Mouse (Mus musculus): ENCODE measurements around the gene Vti1a. TPM values are rescaled to one million over a fixed set of nuclear protein-coding genes. Genes with fewer than 3 reads are reported as not detected.

Gene Vti1a
- polyA plus RNA-seq, 1 experiment from 2014 or later = 17.9 TPM

- H3K27me3 ChIP-seq (replicated peaks; ENCODE audit: insufficient read depth, low read length) = no peaks in the 10 kb centered on the region
- H3K27ac ChIP-seq (ENCODE audit: low read length) = no peak overlapping the region
- H3K4me1 ChIP-seq (ENCODE audit: insufficient read depth, low read depth, low read length) = no peaks in the 10 kb centered on the region
- no peaks in the 10 kb centered on the region for H3K9me3 ChIP-seq (ENCODE audit: low read length)
- ATAC-seq (peak; percentile 78), DNase-seq (ENCODE audit: low spot score) (peak; percentile 19)
- no peak overlapping the region for H3K4me2 ChIP-seq (replicated peaks; ENCODE audit: low read depth, low read length)
- WGBS = 28% methylated on average over 9 of the region's 9 CpGs
- H3K36me3 ChIP-seq (ENCODE audit: insufficient read depth, low read length) = no peaks in the 10 kb centered on the region
- peak; percentile 6; the same call in 1 of the 2 replicates for TF ChIP-seq EP300 (IDR thresholded peaks at IDR 0.05)
- TF ChIP-seq CTCF (IDR thresholded peaks at IDR 0.05) = no peak
- no peak overlapping the region for H3K4me3 ChIP-seq (ENCODE audit: low read depth, low read length)
- no peak overlapping the region for H3K9ac ChIP-seq (replicated peaks; ENCODE audit: low read depth)
Observed at GRCm38 (mm10) chr19:55496333-55496732, 180.2 kb downstream of the Vti1a start.

GRCm38 (mm10) chr19:55499179-55499863, 183.2 kb downstream of the Vti1a start:
- Histone ChIP-seq H3K27me3 (replicated peaks; ENCODE audit: insufficient read depth, low read length) (no peaks in the 10 kb centered on the region), H3K4me2 (replicated peaks; ENCODE audit: low read depth, low read length) (no peak overlapping the region), H3K9me3 (ENCODE audit: low read length) (no peaks in the 10 kb centered on the region), H3K27ac (ENCODE audit: low read length) (no peak overlapping the region), H3K4me3 (ENCODE audit: low read depth, low read length) (no peak overlapping the region), H3K9ac (replicated peaks; ENCODE audit: low read depth) (no peak overlapping the region), H3K4me1 (ENCODE audit: insufficient read depth, low read depth, low read length) (no peaks in the 10 kb centered on the region), H3K36me3 (ENCODE audit: insufficient read depth, low read length) (no peaks in the 10 kb centered on the region)
- DNase-seq (ENCODE audit: low spot score) (no peak), ATAC-seq (no peak)
- WGBS = 58% methylated on average over 18 of the region's 18 CpGs
- no peak for TF ChIP-seq CTCF (IDR thresholded peaks at IDR 0.05)
- no peak for TF ChIP-seq EP300 (IDR thresholded peaks at IDR 0.05)

GRCm38 (mm10) chr19:55501985-55502384, 185.9 kb downstream of the Vti1a start:
- Histone ChIP-seq H3K4me3 (ENCODE audit: low read depth, low read length) (no peak overlapping the region), H3K9ac (replicated peaks; ENCODE audit: low read depth) (no peak overlapping the region), H3K4me1 (ENCODE audit: insufficient read depth, low read depth, low read length) (no peaks in the 10 kb centered on the region), H3K4me2 (replicated peaks; ENCODE audit: low read depth, low read length) (no peak overlapping the region), H3K27ac (ENCODE audit: low read length) (no peak overlapping the region), H3K27me3 (replicated peaks; ENCODE audit: insufficient read depth, low read length) (no peaks in the 10 kb centered on the region), H3K9me3 (ENCODE audit: low read length) (no peaks in the 10 kb centered on the region), H3K36me3 (ENCODE audit: insufficient read depth, low read length) (no peaks in the 10 kb centered on the region)
- WGBS = 54% methylated on average over 4 of the region's 4 CpGs
- TF ChIP-seq EP300 (IDR thresholded peaks at IDR 0.05) (no peak), CTCF (IDR thresholded peaks at IDR 0.05) (no peak)
- DNase-seq (ENCODE audit: low spot score) (no peak), ATAC-seq (no peak)

- H3K9me3 ChIP-seq (ENCODE audit: low read length) = no peaks in the 10 kb centered on the region
- H3K9ac ChIP-seq (replicated peaks; ENCODE audit: low read depth) = no peak overlapping the region
- H3K4me1 ChIP-seq (ENCODE audit: insufficient read depth, low read depth, low read length) = no peaks in the 10 kb centered on the region
- H3K27ac ChIP-seq (ENCODE audit: low read length) = no peak overlapping the region
- 58% methylated on average over 4 of the region's 4 CpGs for WGBS
- no peaks in the 10 kb centered on the region for H3K36me3 ChIP-seq (ENCODE audit: insufficient read depth, low read length)
- TF ChIP-seq CTCF (IDR thresholded peaks at IDR 0.05) = no peak
- TF ChIP-seq EP300 (IDR thresholded peaks at IDR 0.05) = no peak
- no peaks in the 10 kb centered on the region for H3K27me3 ChIP-seq (replicated peaks; ENCODE audit: insufficient read depth, low read length)
- H3K4me3 ChIP-seq (ENCODE audit: low read depth, low read length) = no peak overlapping the region
- DNase-seq (ENCODE audit: low spot score) (no peak), ATAC-seq (no peak)
- no peak overlapping the region for H3K4me2 ChIP-seq (replicated peaks; ENCODE audit: low read depth, low read length)
Observed at GRCm38 (mm10) chr19:55503771-55504170, 187.7 kb downstream of the Vti1a start.

GRCm38 (mm10) chr19:55507748-55508147, 191.7 kb downstream of the Vti1a start:
- Histone ChIP-seq H3K27ac (ENCODE audit: low read length) (no peak overlapping the region), H3K4me3 (ENCODE audit: low read depth, low read length) (no peak overlapping the region), H3K4me1 (ENCODE audit: insufficient read depth, low read depth, low read length) (no peaks in the 10 kb centered on the region), H3K36me3 (ENCODE audit: insufficient read depth, low read length) (no peaks in the 10 kb centered on the region), H3K9ac (replicated peaks; ENCODE audit: low read depth) (no peak overlapping the region), H3K4me2 (replicated peaks; ENCODE audit: low read depth, low read length) (no peak overlapping the region), H3K9me3 (ENCODE audit: low read length) (no peaks in the 10 kb centered on the region), H3K27me3 (replicated peaks; ENCODE audit: insufficient read depth, low read length) (no peaks in the 10 kb centered on the region)
- TF ChIP-seq CTCF (IDR thresholded peaks at IDR 0.05) (no peak), EP300 (IDR thresholded peaks at IDR 0.05) (no peak)
- ATAC-seq (no peak), DNase-seq (ENCODE audit: low spot score) (no peak)
- WGBS = 73% methylated on average over 16 of the region's 16 CpGs

GRCm38 (mm10) chr19:55508239-55508638, 192.1 kb downstream of the Vti1a start:
- Histone ChIP-seq H3K27me3 (replicated peaks; ENCODE audit: insufficient read depth, low read length) (no peaks in the 10 kb centered on the region), H3K36me3 (ENCODE audit: insufficient read depth, low read length) (no peaks in the 10 kb centered on the region), H3K9ac (replicated peaks; ENCODE audit: low read depth) (no peak overlapping the region), H3K4me1 (ENCODE audit: insufficient read depth, low read depth, low read length) (no peaks in the 10 kb centered on the region), H3K9me3 (ENCODE audit: low read length) (no peaks in the 10 kb centered on the region), H3K4me3 (ENCODE audit: low read depth, low read length) (no peak overlapping the region), H3K4me2 (replicated peaks; ENCODE audit: low read depth, low read length) (no peak overlapping the region), H3K27ac (ENCODE audit: low read length) (no peak overlapping the region)
- TF ChIP-seq CTCF (IDR thresholded peaks at IDR 0.05) = no peak
- no peak for TF ChIP-seq EP300 (IDR thresholded peaks at IDR 0.05)
- ATAC-seq (no peak), DNase-seq (ENCODE audit: low spot score) (no peak)
- WGBS = 87% methylated on average over 4 of the region's 4 CpGs

Data from lung, postnatal 0 days (tissue).